Mouse (Mus musculus): Measurements from ENCODE around the gene Gm2a. TPM values are rescaled to one million over a fixed set of nuclear protein-coding genes. Genes with fewer than 3 reads are reported as not detected.
A peak's percentile ranks its signal among the peaks of the same experiment; 100 is the strongest.

Gene Gm2a
- 1 to 10 TPM; 6.5 to 6.7 TPM for total RNA-seq (2021)
- long read RNA-seq, experiment 1, full-length matches to known transcripts, result 13 of 15 reads
- long read RNA-seq, experiment 1, partial matches to known transcripts, result 0 of 15 reads
- long read RNA-seq, experiment 1, other reads (novel, unspliced or antisense), result 2 of 15 reads
- long read RNA-seq, experiment 2, full-length matches to known transcripts, result 7 of 8 reads
- long read RNA-seq, experiment 2, partial matches to known transcripts, result 0 of 8 reads
- long read RNA-seq, experiment 2, other reads (novel, unspliced or antisense), result 1 of 8 reads

- Histone ChIP-seq H3K27ac (peak within 1 kb of the TSS; percentile 87), H3K4me3 (peak within 1 kb of the TSS; percentile 92)
- no peak for TF ChIP-seq CTCF (IDR thresholded peaks at IDR 0.05)
- intact Hi-C loops (cut with DNase I), result no loop called here
- peak; percentile 97 for DNase-seq
Observed at GRCm38 (mm10) chr11:55097463-55098188, at the start of gene Gm2a. TSS of gene Gm2a (plus strand) at chr11:55098115.

GRCm38 (mm10) chr11:55050837-55051510, 46.9 kb upstream of the Gm2a start:
- H3K4me3 ChIP-seq, result no peak overlapping the region
- TF ChIP-seq CTCF (IDR thresholded peaks at IDR 0.05), result no peak
- H3K27ac ChIP-seq, result no peak overlapping the region; the same call in 1 of the 2 replicates
- intact Hi-C loops (cut with DNase I), result no loop called here
- DNase-seq, result no peak

- no peak overlapping the region for H3K27ac ChIP-seq
- peak; percentile 37 for TF ChIP-seq CTCF (IDR thresholded peaks at IDR 0.05)
- intact Hi-C loops (cut with DNase I), result no loop called here
- DNase-seq, result no peak
- no peak overlapping the region for H3K4me3 ChIP-seq
Observed at GRCm38 (mm10) chr11:55057511-55057910, 40.4 kb upstream of the Gm2a start.

GRCm38 (mm10) chr11:55060802-55061201, 37.1 kb upstream of the Gm2a start:
- intact Hi-C loops (cut with DNase I), result no loop called here
- TF ChIP-seq CTCF (IDR thresholded peaks at IDR 0.05), result no peak
- peak overlapping the region; percentile 83 for H3K27ac ChIP-seq
- peak overlapping the region; percentile 2; the same call in 1 of the 2 replicates for H3K4me3 ChIP-seq
- peak; percentile 64 for DNase-seq

- Histone ChIP-seq H3K27ac (peak overlapping the region; percentile 24; the same call in 1 of the 2 replicates), H3K4me3 (no peak overlapping the region)
- intact Hi-C loops (cut with DNase I), result no loop called here
- DNase-seq, result no peak
- no peak for TF ChIP-seq CTCF (IDR thresholded peaks at IDR 0.05)
Observed at GRCm38 (mm10) chr11:55062856-55063255, 35.1 kb upstream of the Gm2a start.

GRCm38 (mm10) chr11:55066921-55067320, 31.0 kb upstream of the Gm2a start:
- Histone ChIP-seq H3K27ac (no peak overlapping the region), H3K4me3 (no peak overlapping the region)
- no peak for TF ChIP-seq CTCF (IDR thresholded peaks at IDR 0.05)
- DNase-seq, result no peak
- intact Hi-C loops (cut with DNase I), result no loop called here

GRCm38 (mm10) chr11:55069023-55069422, 28.9 kb upstream of the Gm2a start:
- intact Hi-C loops (cut with DNase I), result no loop called here
- H3K4me3 ChIP-seq, result no peak overlapping the region
- TF ChIP-seq CTCF (IDR thresholded peaks at IDR 0.05), result no peak
- DNase-seq, result no peak
- H3K27ac ChIP-seq, result peak overlapping the region; percentile 65; the same call in 1 of the 2 replicates

- intact Hi-C loops (cut with DNase I), result loop anchor here (10.0 kb wide), 1 partner anchor 197 kb away; no protein-coding TSS in a partner anchor
- no peak for DNase-seq
- TF ChIP-seq CTCF (IDR thresholded peaks at IDR 0.05), result no peak
- Histone ChIP-seq H3K4me3 (no peak overlapping the region), H3K27ac (no peak overlapping the region; the same call in 1 of the 2 replicates)
Observed at GRCm38 (mm10) chr11:55071344-55071743, 26.6 kb upstream of the Gm2a start.

- TF ChIP-seq CTCF (IDR thresholded peaks at IDR 0.05), result no peak
- intact Hi-C loops (cut with DNase I), result loop anchor here (10.0 kb wide), 1 partner anchor 198 kb away; no protein-coding TSS in a partner anchor
- no peak overlapping the region for H3K4me3 ChIP-seq
- no peak for DNase-seq
- H3K27ac ChIP-seq, result peak overlapping the region; percentile 93
Observed at GRCm38 (mm10) chr11:55072467-55072866, 25.4 kb upstream of the Gm2a start.

GRCm38 (mm10) chr11:55073191-55073590, 24.7 kb upstream of the Gm2a start:
- peak; percentile 70 for DNase-seq
- intact Hi-C loops (cut with DNase I), result loop anchor here (10.0 kb wide), 1 partner anchor 198 kb away; no protein-coding TSS in a partner anchor
- H3K4me3 ChIP-seq, result no peak overlapping the region
- no peak for TF ChIP-seq CTCF (IDR thresholded peaks at IDR 0.05)
- H3K27ac ChIP-seq, result peak overlapping the region; percentile 93

GRCm38 (mm10) chr11:55075602-55076001, 22.3 kb upstream of the Gm2a start:
- Histone ChIP-seq H3K4me3 (no peak overlapping the region), H3K27ac (peak overlapping the region; percentile 93)
- TF ChIP-seq CTCF (IDR thresholded peaks at IDR 0.05), result no peak
- DNase-seq, result peak; percentile 75
- intact Hi-C loops (cut with DNase I), result loop anchor here (10.0 kb wide), 1 partner anchor 201 kb away; no protein-coding TSS in a partner anchor

GRCm38 (mm10) chr11:55076234-55076633, 21.7 kb upstream of the Gm2a start:
- no peak for DNase-seq
- intact Hi-C loops (cut with DNase I), result loop anchor here (10.0 kb wide), 1 partner anchor 201 kb away; no protein-coding TSS in a partner anchor
- no peak for TF ChIP-seq CTCF (IDR thresholded peaks at IDR 0.05)
- peak overlapping the region; percentile 93 for H3K27ac ChIP-seq
- H3K4me3 ChIP-seq, result peak overlapping the region; percentile 82; the same call in 1 of the 2 replicates
